Mouse (Mus musculus) thymus, adult 18-20 months (tissue): Measurements from ENCODE around the gene Bbs2.
"Not testable (repeated sequence)": the region's sequence is repeated elsewhere in the genome, so short reads cannot be mapped to it uniquely, and the experiment has no call there.

Experiments
- DNase-seq, 2 experiments: peaks; one replicate each; pipeline ENCODE4 v3.0.0; 2022; ENCODE audit warnings: mixed read lengths in 2 of 2

Bbs2 gene

GRCm38 (mm10) chr8:94098081-94098974 lies at the start of gene Bbs2:
Gene Bbs2, minus strand, starts transcription at chr8:94098928.
- peak; percentile 99 for DNase-seq

- DNase-seq: no peak
Measured at GRCm38 (mm10) chr8:94148236-94148635, 49.5 kb upstream of the Bbs2 start.

GRCm38 (mm10) chr8:94140266-94140795 lies 41.6 kb upstream of the Bbs2 start:
- no peak for DNase-seq

GRCm38 (mm10) chr8:94136933-94137332 lies 38.2 kb upstream of the Bbs2 start, which contains the start of gene Mt4:
Gene Mt4, plus strand, starts transcription at chr8:94137197.
- no peak for DNase-seq

- DNase-seq: no peak
Measured at GRCm38 (mm10) chr8:94136192-94136591, 37.5 kb upstream of the Bbs2 start.

GRCm38 (mm10) chr8:94135556-94135955 lies 36.8 kb upstream of the Bbs2 start:
- DNase-seq: no peak

- not testable (repeated sequence) for DNase-seq
Measured at GRCm38 (mm10) chr8:94134601-94135000, 35.9 kb upstream of the Bbs2 start.

- no peak for DNase-seq
Measured at GRCm38 (mm10) chr8:94132096-94132495, 33.4 kb upstream of the Bbs2 start.

- DNase-seq: no peak
Measured at GRCm38 (mm10) chr8:94130126-94130525, 31.4 kb upstream of the Bbs2 start.

- DNase-seq: no peak
Measured at GRCm38 (mm10) chr8:94129133-94129789, 30.5 kb upstream of the Bbs2 start.

GRCm38 (mm10) chr8:94127711-94128110 lies 29.0 kb upstream of the Bbs2 start:
- no peak for DNase-seq

GRCm38 (mm10) chr8:94122711-94123468 lies 24.2 kb upstream of the Bbs2 start:
- DNase-seq: no peak

- no peak for DNase-seq
Measured at GRCm38 (mm10) chr8:94121625-94122024, 22.9 kb upstream of the Bbs2 start.

- no peak for DNase-seq
Measured at GRCm38 (mm10) chr8:94118776-94119430, 20.2 kb upstream of the Bbs2 start.

GRCm38 (mm10) chr8:94113972-94114371 lies 15.2 kb upstream of the Bbs2 start:
- DNase-seq: no peak

- no peak for DNase-seq
Measured at GRCm38 (mm10) chr8:94113435-94113834, 14.7 kb upstream of the Bbs2 start.

- DNase-seq: no peak
Measured at GRCm38 (mm10) chr8:94110526-94111177, 11.9 kb upstream of the Bbs2 start.

GRCm38 (mm10) chr8:94109835-94110234 lies 11.1 kb upstream of the Bbs2 start:
- DNase-seq: no peak

GRCm38 (mm10) chr8:94109396-94109795 lies 10.7 kb upstream of the Bbs2 start:
- no peak for DNase-seq

GRCm38 (mm10) chr8:94107871-94108270 lies 9.1 kb upstream of the Bbs2 start:
- DNase-seq: no peak

GRCm38 (mm10) chr8:94104146-94104545 lies 5.4 kb upstream of the Bbs2 start:
- DNase-seq: no peak

GRCm38 (mm10) chr8:94098996-94099395 lies 268 bp upstream of the Bbs2 start:
- DNase-seq: no peak
